Mouse (Mus musculus) liver, embryonic 14.5 days (tissue): ENCODE results near the gene Klrg1. TPM values are rescaled to one million over a fixed set of nuclear protein-coding genes. Genes with fewer than 3 reads are reported as not detected.

Source experiments
- ATAC-seq: fragments of 200-750 bp; cut with Nextera tagmentation; 2 replicates; pipeline ENCODE4 v1.8.0; 2017; ENCODE audit warnings: moderate number of reproducible peaks, mild to moderate bottlenecking, moderate library complexity; ENCODE audit not compliant: insufficient read depth
- DNase-seq, 3 experiments: peaks; one replicate each; pipeline ENCODE4 v3.0.0-alpha.2; 2012 to 2013; ENCODE audit warnings: low read depth in 3 of 3, low spot score in 3 of 3
- H3K27ac ChIP-seq: fragments of 300-500 bp; sonication (generic); 2 replicates; pipeline ENCODE4 v1.5.1; 2014; ENCODE audit warnings: moderate library complexity, mild to moderate bottlenecking, control low read depth, inconsistent platforms
- H3K27me3 ChIP-seq: fragments of 300-500 bp; sonication (generic); 2 replicates; pipeline ENCODE4 v1.6.1; 2014; ENCODE audit warnings: mild to moderate bottlenecking, low read length, moderate library complexity; ENCODE audit not compliant: control insufficient read depth, insufficient read depth
- H3K36me3 ChIP-seq: fragments of 300-500 bp; sonication (generic); replicated peaks from 2 replicates; pipeline ENCODE4 v1.6.1; 2014; ENCODE audit warnings: low read depth; ENCODE audit not compliant: control insufficient read depth, insufficient read depth
- H3K4me1 ChIP-seq, 2 experiments: fragments of 200-500 bp in 1 of 2; fragments of 300-500 bp in 1 of 2; sonication (generic) in 1 of 2; replicated peaks; 2 replicates each; pipeline ENCODE4 v1.6.1; 2012 to 2014; ENCODE audit warnings: antibody characterized with exemption in 1 of 2, inconsistent platforms in 1 of 2, low read length in 1 of 2; ENCODE audit not compliant: control insufficient read depth in 2 of 2, insufficient read depth in 2 of 2
- H3K4me2 ChIP-seq: fragments of 300-500 bp; sonication (generic); 2 replicates; pipeline ENCODE4 v1.6.1; 2014; ENCODE audit warnings: low read depth, mild to moderate bottlenecking, control low read depth, moderate library complexity
- H3K4me3 ChIP-seq, 2 experiments: fragments of 200-500 bp in 1 of 2; fragments of 300-500 bp in 1 of 2; sonication (generic) in 1 of 2; 2 replicates each; pipeline ENCODE4 v1.5.1; 2012 to 2014; ENCODE audit warnings: low read depth in 2 of 2, low read length in 2 of 2, mild to moderate bottlenecking in 2 of 2, control low read depth in 1 of 2, inconsistent platforms in 1 of 2, moderate library complexity in 1 of 2; ENCODE audit not compliant: insufficient read depth in 1 of 2
- H3K9ac ChIP-seq: fragments of 300-500 bp; sonication (generic); replicated peaks from 2 replicates; pipeline ENCODE4 v1.6.1; 2014; ENCODE audit warnings: mild to moderate bottlenecking, control low read depth, moderate library complexity
- H3K9me3 ChIP-seq: fragments of 300-500 bp; sonication (generic); 2 replicates; pipeline ENCODE4 v1.6.1; 2016; ENCODE audit warnings: low read length, mixed read lengths; ENCODE audit not compliant: control insufficient read depth
- CTCF ChIP-seq: IDR thresholded peaks from 2 replicates; pipeline ENCODE4 v1.5.1; 2016; ENCODE audit warnings: antibody characterized with exemption, low read depth, control low read depth
- EP300 ChIP-seq: IDR thresholded peaks from 2 replicates; pipeline ENCODE4 v1.6.1; 2016; ENCODE audit warnings: antibody characterized with exemption, low read depth
- WGBS: fragments of 180-500 bp; shearing (Covaris S2); extraction: QIAGEN DNeasy Blood & Tissue Kit; methylation state at CpG from one replicate; pipeline ENCODE4 v1.1.7; 2014; ENCODE audit not compliant: insufficient replicate concordance; 5-methylcytosine and 5-hydroxymethylcytosine counted together
- polyA plus RNA-seq, 2 experiments: library from polyadenylated mRNA; depleted of rRNA in 1 of 2; stranded (reverse) in 1 of 2; unstranded in 1 of 2; fragments of >200 nt; fragmentation: Nextera tagmentation in 1 of 2; extraction: Ambion mirVana in 1 of 2; gene quantifications; 2 replicates each; pipeline versions ENCODE4 v1.2.1 to v1.2.3; 2012 to 2014

Klrg1 gene
- polyA plus RNA-seq, 2 experiments: not detected

DNA sequence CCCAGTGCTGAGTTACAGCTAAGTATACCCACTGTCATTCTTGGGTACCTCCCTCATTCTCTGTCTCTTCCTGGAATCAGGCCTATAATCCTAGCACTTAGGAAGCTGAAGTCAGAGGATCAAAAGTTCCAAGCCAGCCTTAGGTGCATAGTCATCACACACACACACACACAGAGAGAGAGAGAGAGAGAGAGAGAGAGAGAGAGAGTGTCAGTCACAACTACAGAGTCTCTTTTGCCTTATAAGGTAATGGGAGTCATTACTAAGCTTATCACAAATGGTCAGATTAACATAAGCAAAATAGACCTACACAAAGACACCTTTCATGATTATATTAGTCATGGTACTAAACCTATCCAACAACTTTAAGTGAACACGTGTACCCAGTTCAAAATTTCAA is 6.6 kb upstream of the Klrg1 start:
- ATAC-seq (no peak), DNase-seq (no peak)
- Histone ChIP-seq H3K4me2 (no peak overlapping the region), H3K36me3 (no peaks in the 10 kb centered on the region), H3K9me3 (no peaks in the 10 kb centered on the region), H3K27me3 (no peaks in the 10 kb centered on the region), H3K4me1 (no peaks in the 10 kb centered on the region), H3K9ac (no peak overlapping the region), H3K4me3 (no peak overlapping the region), H3K27ac (no peak overlapping the region)
- 45% methylated on average over 1 of the region's 1 CpGs for WGBS
- TF ChIP-seq CTCF (no peak), EP300 (no peak)

- H3K9me3 ChIP-seq: no peaks in the 10 kb centered on the region
- H3K4me1 ChIP-seq: no peaks in the 10 kb centered on the region
- H3K4me3 ChIP-seq: no peak overlapping the region
- H3K27me3 ChIP-seq: no peaks in the 10 kb centered on the region
- TF ChIP-seq EP300 (no peak), CTCF (peak; percentile 35; the same call in 1 of the 2 replicates)
- no peak for ATAC-seq
- H3K4me2 ChIP-seq: no peak overlapping the region
- H3K9ac ChIP-seq: no peak overlapping the region
- no peak overlapping the region for H3K27ac ChIP-seq
- WGBS: 31% methylated on average over 1 of the region's 1 CpGs
- DNase-seq: no peak
- no peaks in the 10 kb centered on the region for H3K36me3 ChIP-seq
Observed at GRCm38 (mm10) chr6:122288263-122288662, 5.6 kb upstream of the Klrg1 start.

DNA sequence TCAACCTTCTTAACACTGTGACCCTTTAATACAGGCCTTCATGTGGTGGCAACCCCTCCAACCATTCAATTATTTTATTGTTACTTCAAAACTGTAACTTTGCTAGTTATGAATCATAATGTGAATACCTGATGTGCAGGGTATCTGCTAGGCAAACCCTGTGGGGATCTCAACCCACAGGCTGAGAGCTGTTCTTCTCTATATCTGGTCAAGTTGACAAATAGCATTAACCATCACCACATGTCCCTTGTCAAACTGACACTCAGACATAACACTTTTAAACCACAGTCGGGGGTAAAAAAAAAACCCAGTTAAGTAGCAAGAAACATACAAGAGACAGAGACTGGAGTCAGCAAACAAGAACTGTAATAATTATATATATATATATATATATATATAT is 2.1 kb upstream of the Klrg1 start:
- no peaks in the 10 kb centered on the region for H3K9me3 ChIP-seq
- H3K27me3 ChIP-seq: no peaks in the 10 kb centered on the region
- no peaks in the 10 kb centered on the region for H3K4me1 ChIP-seq
- H3K36me3 ChIP-seq: no peaks in the 10 kb centered on the region
- DNase-seq: no peak
- no peak for ATAC-seq
- H3K4me2 ChIP-seq: no peak overlapping the region
- H3K9ac ChIP-seq: no peak overlapping the region
- no peak for TF ChIP-seq CTCF
- no peak for TF ChIP-seq EP300
- WGBS: 40% methylated on average over 1 of the region's 1 CpGs
- H3K4me3 ChIP-seq: no peak overlapping the region
- no peak overlapping the region for H3K27ac ChIP-seq

- peak; percentile 57; the same call in 1 of the 2 replicates for ATAC-seq
- TF ChIP-seq EP300 (no peak), CTCF (no peak)
Observed at GRCm38 (mm10) chr6:122284304-122284703, 1.6 kb upstream of the Klrg1 start.

GRCm38 (mm10) chr6:122283429-122283828 is 747 bp upstream of the Klrg1 start:
- 63% methylated on average over 2 of the region's 2 CpGs for WGBS
- Histone ChIP-seq H3K27me3 (no peaks in the 10 kb centered on the region), H3K4me1 (no peaks in the 10 kb centered on the region), H3K27ac (no peak overlapping the region), H3K9me3 (no peaks in the 10 kb centered on the region), H3K4me2 (no peak overlapping the region), H3K9ac (no peak overlapping the region), H3K36me3 (no peaks in the 10 kb centered on the region), H3K4me3 (no peak overlapping the region)
- ATAC-seq (no peak), DNase-seq (no peak)
- no peak for TF ChIP-seq CTCF
- TF ChIP-seq EP300: no peak

More at GRCm38 (mm10) chr6:122284304-122284703, 1.6 kb upstream of the Klrg1 start:
- H3K4me2 ChIP-seq: no peak overlapping the region
- H3K4me1 ChIP-seq: no peaks in the 10 kb centered on the region
- no peak overlapping the region for H3K9ac ChIP-seq
- no peaks in the 10 kb centered on the region for H3K9me3 ChIP-seq
- no peak overlapping the region for H3K27ac ChIP-seq
- no peak for DNase-seq
- no peaks in the 10 kb centered on the region for H3K36me3 ChIP-seq
- no peak overlapping the region for H3K4me3 ChIP-seq
- WGBS: 50% methylated on average over 4 of the region's 4 CpGs
- no peaks in the 10 kb centered on the region for H3K27me3 ChIP-seq
